ENCODE assay signal across 10 mouse cellular contexts in genomic region chr2:52558411-52558810, GRCm38 (mm10).
DNase-seq lines count a peak whose midpoint lies in the region; ATAC-seq lines count a peak whose summit lies in the region.
"Had no signal": no experiment of that assay in that cellular context is flagged by ENCODE, and none has a peak within 500 bp of the region (broad histone marks: within the 10 kb centered on the region; RNA-seq: fewer than 3 reads in every experiment).

No protein-coding gene starts in this region.

- no peaks in the 10 kb centered on the region for H3K36me3 ChIP-seq in kidney, embryonic 15.5 days
- H3K36me3 ChIP-seq in embryonic facial prominence, embryonic 10.5 days (replicated peaks): no peaks in the 10 kb centered on the region
- H3K36me3 ChIP-seq in intestine, embryonic 15.5 days: no peaks in the 10 kb centered on the region
- H3K36me3 ChIP-seq in midbrain, embryonic 12.5 days: no peaks in the 10 kb centered on the region

- no peak overlapping the region for H3K4me3 ChIP-seq in kidney, embryonic 15.5 days (replicated peaks)
- 0 out of 2 replicates have a peak overlapping the region, but pooled peaks have one; percentile 8 for H3K4me3 ChIP-seq in embryonic facial prominence, embryonic 10.5 days
- H3K4me3 ChIP-seq in intestine, embryonic 15.5 days (replicated peaks): no peak overlapping the region
- H3K4me3 ChIP-seq in midbrain, embryonic 12.5 days: peak overlapping the region; percentile 36
- H3K4me3 ChIP-seq: erythroblast, embryonic 14.5 days had no signal

- 0 out of 2 replicates have a peak, but pooled peaks have one; percentile 58 for ATAC-seq in kidney, embryonic 15.5 days (replicated peaks; ENCODE audit: low FRiP score)
- ATAC-seq in intestine, embryonic 15.5 days: 0 out of 2 replicates have a peak, but pooled peaks have one; percentile 41
- ATAC-seq in midbrain, embryonic 12.5 days (ENCODE audit: low FRiP score, low read depth): peak; percentile 93
- no peak for ATAC-seq in monocyte, adult 5-6 weeks (replicated peaks; ENCODE audit: insufficient number of reproducible peaks, low FRiP score, low TSS enrichment, poor library complexity, severe bottlenecking)

- no peaks in the 10 kb centered on the region for H3K27me3 ChIP-seq in kidney, embryonic 15.5 days
- H3K27me3 ChIP-seq in embryonic facial prominence, embryonic 10.5 days (replicated peaks; ENCODE audit: low read depth, poor library complexity, severe bottlenecking): no peaks in the 10 kb centered on the region
- no peaks in the 10 kb centered on the region for H3K27me3 ChIP-seq in intestine, embryonic 15.5 days (replicated peaks)
- H3K27me3 ChIP-seq in midbrain, embryonic 12.5 days: no peaks in the 10 kb centered on the region

- H3K27ac ChIP-seq in kidney, embryonic 15.5 days: no peak overlapping the region
- no peak overlapping the region for H3K27ac ChIP-seq in embryonic facial prominence, embryonic 10.5 days (replicated peaks)
- H3K27ac ChIP-seq in intestine, embryonic 15.5 days: no peak overlapping the region
- H3K27ac ChIP-seq in midbrain, embryonic 12.5 days (replicated peaks): peak overlapping the region; percentile 63
- H3K27ac ChIP-seq: macrophage had no signal

- DNase-seq in kidney, postnatal 36 days: no peak
- DNase-seq in embryonic facial prominence, embryonic 10.5 days (ENCODE audit: low spot score): no peak
- DNase-seq in adrenal gland, adult 8-10 months: no peak
- DNase-seq in adipocyte (ENCODE audit: low spot score): no peak

- peaks cover 13% of the 10 kb centered on the region for H3K4me1 ChIP-seq in kidney, embryonic 15.5 days
- H3K4me1 ChIP-seq in embryonic facial prominence, embryonic 10.5 days: peaks cover 12% of the 10 kb centered on the region
- H3K4me1 ChIP-seq in intestine, embryonic 15.5 days (replicated peaks): no peaks in the 10 kb centered on the region
- peaks cover 25% of the 10 kb centered on the region for H3K4me1 ChIP-seq in midbrain, embryonic 12.5 days

- no peaks in the 10 kb centered on the region for H3K9me3 ChIP-seq in kidney, embryonic 15.5 days (replicated peaks)
- H3K9me3 ChIP-seq in embryonic facial prominence, embryonic 10.5 days: no peaks in the 10 kb centered on the region
- no peaks in the 10 kb centered on the region for H3K9me3 ChIP-seq in intestine, embryonic 15.5 days
- H3K9me3 ChIP-seq in midbrain, embryonic 12.5 days: 0 out of 2 replicates have a peak, but pooled peaks cover 1% of the 10 kb centered on the region

- WGBS in kidney, embryonic 15.5 days: 43% methylated on average over 8 of the region's 8 CpGs
- 45% methylated on average over 8 of the region's 8 CpGs for WGBS in embryonic facial prominence, embryonic 10.5 days
- WGBS in intestine, embryonic 15.5 days: 41% methylated on average over 8 of the region's 8 CpGs
- WGBS in midbrain, embryonic 12.5 days: 34% methylated on average over 8 of the region's 8 CpGs

- H3K9ac ChIP-seq in kidney, embryonic 15.5 days: no peak overlapping the region
- H3K9ac ChIP-seq in intestine, embryonic 15.5 days: no peak overlapping the region
- peak overlapping the region; percentile 49; the same call in 1 of the 2 replicates for H3K9ac ChIP-seq in midbrain, embryonic 12.5 days (replicated peaks)

- no peak overlapping the region for H3K4me2 ChIP-seq in kidney, embryonic 15.5 days
- no peak overlapping the region for H3K4me2 ChIP-seq in intestine, embryonic 15.5 days (replicated peaks)
- peak overlapping the region; percentile 47 for H3K4me2 ChIP-seq in midbrain, embryonic 12.5 days (replicated peaks)

Comparison
In these comparisons a context has a peak if more than half of its experiments do, and no peak if none do; other contexts are left out.
1. H3K4me3 ChIP-seq: peak in embryonic facial prominence, embryonic 10.5 days (single experiment) and midbrain, embryonic 12.5 days (single experiment); none in kidney, embryonic 15.5 days (single experiment) and intestine, embryonic 15.5 days (single experiment).